Mouse (Mus musculus) kidney, adult 2 months (tissue): ENCODE measurements at regions not wholly inside any gene's neighbourhood (a gene's known extent, or its start where the extent isn't known, plus 50 kb on each side); places are given as distances from the start of the nearest gene placed in this dataset.

ENCODE experiments used
- DNase-seq: peaks from one replicate; pipeline ENCODE4 v3.0.0; 2021
- H3K27ac ChIP-seq: fragments of 200-500 bp; 2 replicates; pipeline ENCODE4 v1.5.1; 2012; ENCODE audit warnings: low read depth, low read length, control low read depth, inconsistent platforms; ENCODE audit not compliant: insufficient read depth
- H3K27me3 ChIP-seq: fragments of 200-500 bp; replicated peaks from 2 replicates; pipeline ENCODE4 v1.6.1; 2012; ENCODE audit warnings: mild to moderate bottlenecking, moderate library complexity, low read length, inconsistent platforms; ENCODE audit not compliant: control insufficient read depth, insufficient read depth
- H3K36me3 ChIP-seq: fragments of 200-500 bp; 2 replicates; pipeline ENCODE4 v1.6.1; 2012; ENCODE audit warnings: mild to moderate bottlenecking, moderate library complexity, low read length, inconsistent platforms; ENCODE audit not compliant: control insufficient read depth, insufficient read depth
- H3K4me1 ChIP-seq: fragments of 200-500 bp; 2 replicates; pipeline ENCODE4 v1.6.1; 2011; ENCODE audit warnings: low read length; ENCODE audit not compliant: control insufficient read depth, insufficient read depth
- H3K4me3 ChIP-seq: fragments of 200-500 bp; 2 replicates; pipeline ENCODE4 v1.5.1; 2011; ENCODE audit warnings: mild to moderate bottlenecking, low read depth, low read length, control low read depth; ENCODE audit not compliant: insufficient read depth
- CTCF ChIP-seq: fragments of 200-500 bp; conservative IDR thresholded peaks from 2 replicates; pipeline ENCODE4 v1.5.1; 2011; ENCODE audit warnings: low read depth, mild to moderate bottlenecking, control low read depth, low read length, moderate library complexity, mixed read lengths; ENCODE audit not compliant: insufficient read depth, insufficient read length
- POLR2A ChIP-seq: fragments of 200-500 bp; IDR thresholded peaks from one replicate; pipeline ENCODE4 v1.6.1; 2011; ENCODE audit warnings: low read depth, low read length, control low read depth
- WGBS: fragments of 180-500 bp; shearing (Covaris S2); methylation state at CpG from one replicate; pipeline ENCODE4 v1.1.7; 2018; 5-methylcytosine and 5-hydroxymethylcytosine counted together

GRCm38 (mm10) chr2:47053689-47054088, 1760.2 kb upstream of the Acvr2a start:
- no peak for DNase-seq
- TF ChIP-seq POLR2A = no peak
- TF ChIP-seq CTCF = no peak
- 91% methylated on average over 3 of the region's 3 CpGs for WGBS
- Histone ChIP-seq H3K4me3 (no peak overlapping the region), H3K36me3 (no peaks in the 10 kb centered on the region), H3K27me3 (no peaks in the 10 kb centered on the region), H3K27ac (no peak overlapping the region), H3K4me1 (no peaks in the 10 kb centered on the region)

- Histone ChIP-seq H3K4me1 (no peaks in the 10 kb centered on the region), H3K4me3 (no peak overlapping the region), H3K36me3 (no peaks in the 10 kb centered on the region), H3K27me3 (no peaks in the 10 kb centered on the region), H3K27ac (no peak overlapping the region)
- TF ChIP-seq POLR2A (no peak), CTCF (no peak)
- DNase-seq = no peak
These were observed 1739.7 kb upstream of the Acvr2a start for GRCm38 (mm10) chr2:47074191-47074590.

GRCm38 (mm10) chr2:47075225-47075624, 1738.7 kb upstream of the Acvr2a start:
- no peaks in the 10 kb centered on the region for H3K36me3 ChIP-seq
- TF ChIP-seq CTCF = no peak
- no peak for TF ChIP-seq POLR2A
- no peak overlapping the region for H3K27ac ChIP-seq
- no peaks in the 10 kb centered on the region for H3K27me3 ChIP-seq
- WGBS = 77% methylated on average over 3 of the region's 3 CpGs
- H3K4me3 ChIP-seq = no peak overlapping the region
- DNase-seq = no peak
- H3K4me1 ChIP-seq = no peaks in the 10 kb centered on the region

- no peak overlapping the region for H3K27ac ChIP-seq
- no peaks in the 10 kb centered on the region for H3K4me1 ChIP-seq
- no peaks in the 10 kb centered on the region for H3K27me3 ChIP-seq
- peak; percentile 22 for DNase-seq
- no peaks in the 10 kb centered on the region for H3K36me3 ChIP-seq
- H3K4me3 ChIP-seq = no peak overlapping the region
- no peak for TF ChIP-seq CTCF
- no peak for TF ChIP-seq POLR2A
- WGBS = 41% methylated on average over 4 of the region's 4 CpGs
These were observed 1725.3 kb upstream of the Acvr2a start for GRCm38 (mm10) chr2:47088635-47089034.

GRCm38 (mm10) chr2:47095993-47096392, 1717.9 kb upstream of the Acvr2a start:
- no peaks in the 10 kb centered on the region for H3K36me3 ChIP-seq
- no peak overlapping the region for H3K27ac ChIP-seq
- TF ChIP-seq CTCF (no peak), POLR2A (no peak)
- no peak overlapping the region for H3K4me3 ChIP-seq
- WGBS = 53% methylated on average over 3 of the region's 3 CpGs
- DNase-seq = no peak
- no peaks in the 10 kb centered on the region for H3K4me1 ChIP-seq
- no peaks in the 10 kb centered on the region for H3K27me3 ChIP-seq

GRCm38 (mm10) chr2:47139435-47139834, 1674.5 kb upstream of the Acvr2a start:
- Histone ChIP-seq H3K27me3 (no peaks in the 10 kb centered on the region), H3K4me1 (no peaks in the 10 kb centered on the region), H3K27ac (no peak overlapping the region), H3K36me3 (no peaks in the 10 kb centered on the region), H3K4me3 (no peak overlapping the region)
- no peak for DNase-seq
- no peak for TF ChIP-seq POLR2A
- no peak for TF ChIP-seq CTCF
- 21% methylated on average over 1 of the region's 1 CpGs for WGBS

- TF ChIP-seq POLR2A (no peak), CTCF (no peak)
- no peak overlapping the region for H3K27ac ChIP-seq
- DNase-seq = no peak
- H3K4me3 ChIP-seq = no peak overlapping the region
- no peaks in the 10 kb centered on the region for H3K27me3 ChIP-seq
- WGBS = 71% methylated on average over 2 of the region's 2 CpGs
- no peaks in the 10 kb centered on the region for H3K36me3 ChIP-seq
- no peaks in the 10 kb centered on the region for H3K4me1 ChIP-seq
These were observed 1629.7 kb upstream of the Acvr2a start for GRCm38 (mm10) chr2:47184067-47184802.
